Mouse (Mus musculus): Measurements from ENCODE around the gene Cygb.
"Not testable (repeated sequence)": the region's sequence is repeated elsewhere in the genome, so short reads cannot be mapped to it uniquely, and the experiment has no call there.

The Cygb gene

GRCm38 (mm10) chr11:116654255-116654821 is at the start of gene Cygb:
Gene Cygb, minus strand, starts transcription at chr11:116654313.
- DNase-seq (ENCODE audit: low spot score), result peak; percentile 52

GRCm38 (mm10) chr11:116701377-116701841 is 47.3 kb upstream of the Cygb start:
- no peak for DNase-seq (ENCODE audit: low spot score)

GRCm38 (mm10) chr11:116697521-116697920 is 43.4 kb upstream of the Cygb start:
- no peak for DNase-seq (ENCODE audit: low spot score)

GRCm38 (mm10) chr11:116696426-116696825 is 42.3 kb upstream of the Cygb start:
- no peak for DNase-seq (ENCODE audit: low spot score)

- DNase-seq (ENCODE audit: low spot score), result no peak
Measured at GRCm38 (mm10) chr11:116695194-116695880, 41.2 kb upstream of the Cygb start.

GRCm38 (mm10) chr11:116694250-116695193 is 40.4 kb upstream of the Cygb start:
- peak; percentile 59 for DNase-seq (ENCODE audit: low spot score)

- DNase-seq (ENCODE audit: low spot score), result no peak
Measured at GRCm38 (mm10) chr11:116693899-116694249, 39.8 kb upstream of the Cygb start.

- DNase-seq (ENCODE audit: low spot score), result no peak
Measured at GRCm38 (mm10) chr11:116690701-116691575, 36.8 kb upstream of the Cygb start.

- no peak for DNase-seq (ENCODE audit: low spot score)
Measured at GRCm38 (mm10) chr11:116689622-116690021, 35.5 kb upstream of the Cygb start.

GRCm38 (mm10) chr11:116687897-116688296 is 33.8 kb upstream of the Cygb start:
- no peak for DNase-seq (ENCODE audit: low spot score)

GRCm38 (mm10) chr11:116685729-116686128 is 31.6 kb upstream of the Cygb start:
- DNase-seq (ENCODE audit: low spot score), result no peak

GRCm38 (mm10) chr11:116683777-116684176 is 29.7 kb upstream of the Cygb start:
- no peak for DNase-seq (ENCODE audit: low spot score)

GRCm38 (mm10) chr11:116682501-116683144 is 28.5 kb upstream of the Cygb start:
- DNase-seq (ENCODE audit: low spot score), result no peak

GRCm38 (mm10) chr11:116681147-116681546 is 27.0 kb upstream of the Cygb start:
- DNase-seq (ENCODE audit: low spot score), result no peak

GRCm38 (mm10) chr11:116680321-116681091 is 26.4 kb upstream of the Cygb start:
- DNase-seq (ENCODE audit: low spot score), result no peak

- no peak for DNase-seq (ENCODE audit: low spot score)
Measured at GRCm38 (mm10) chr11:116679148-116679547, 25.0 kb upstream of the Cygb start.

GRCm38 (mm10) chr11:116677711-116678441 is 23.8 kb upstream of the Cygb start:
- no peak for DNase-seq (ENCODE audit: low spot score)

- no peak for DNase-seq (ENCODE audit: low spot score)
Measured at GRCm38 (mm10) chr11:116676175-116676976, 22.3 kb upstream of the Cygb start.

GRCm38 (mm10) chr11:116675429-116675828 is 21.3 kb upstream of the Cygb start:
- DNase-seq (ENCODE audit: low spot score), result not testable (repeated sequence)
